Mouse (Mus musculus) megakaryocyte, embryonic 14.5 days (primary cell): Measurements from ENCODE around the gene Brinp2. TPM values are rescaled to one million over a fixed set of nuclear protein-coding genes. Genes with fewer than 3 reads are reported as not detected.

Source experiments
- H3K27me3 ChIP-seq: replicated peaks from 2 replicates; pipeline ENCODE3; 2012; ENCODE audit warnings: inconsistent platforms
- H3K36me3 ChIP-seq: replicated peaks from 2 replicates; pipeline ENCODE3; 2012; ENCODE audit warnings: low read length, inconsistent platforms, mixed read lengths
- H3K4me1 ChIP-seq: 2 replicates; pipeline ENCODE4 v1.6.1; 2012; ENCODE audit warnings: inconsistent platforms
- H3K4me3 ChIP-seq: replicated peaks from 2 replicates; pipeline ENCODE3; 2012; ENCODE audit warnings: moderate library complexity, mild to moderate bottlenecking, inconsistent platforms
- H3K9me3 ChIP-seq: 2 replicates; pipeline ENCODE4 v1.6.1; 2012; ENCODE audit warnings: inconsistent platforms
- FLI1 ChIP-seq: IDR thresholded peaks from 2 replicates; pipeline ENCODE4 v1.6.1; 2012; ENCODE audit warnings: low read length, inconsistent platforms, mixed read lengths
- GATA1 ChIP-seq: IDR thresholded peaks from 3 replicates; pipeline ENCODE4 v1.6.1; 2012; ENCODE audit warnings: mixed read lengths, low read length, inconsistent platforms, borderline replicate concordance
- polyA plus RNA-seq: library from polyadenylated mRNA; stranded (reverse); fragments of >175 nt; gene quantifications from 2 replicates; pipeline ENCODE4 v1.2.3, GENCODE M21; 2012; ENCODE audit warnings: low replicate concordance; ENCODE audit not compliant: insufficient read depth

Brinp2 gene
- polyA plus RNA-seq, 1 experiment: not detected

GRCm38 (mm10) chr1:158228687-158229224 lies 127.4 kb downstream of the Brinp2 start:
- Histone ChIP-seq H3K36me3 (no peaks in the 10 kb centered on the region), H3K27me3 (no peaks in the 10 kb centered on the region), H3K4me3 (no peak overlapping the region), H3K4me1 (peaks cover 21% of the 10 kb centered on the region), H3K9me3 (no peaks in the 10 kb centered on the region)
- TF ChIP-seq GATA1: no peak
- TF ChIP-seq FLI1: no peak

- Histone ChIP-seq H3K9me3 (no peaks in the 10 kb centered on the region), H3K27me3 (no peaks in the 10 kb centered on the region), H3K4me1 (peaks cover 21% of the 10 kb centered on the region), H3K36me3 (no peaks in the 10 kb centered on the region), H3K4me3 (no peak overlapping the region)
- TF ChIP-seq GATA1: no peak
- no peak for TF ChIP-seq FLI1
Measured at GRCm38 (mm10) chr1:158227239-158227638, 128.9 kb downstream of the Brinp2 start.

GRCm38 (mm10) chr1:158226689-158227088 lies 129.4 kb downstream of the Brinp2 start:
- TF ChIP-seq GATA1: no peak
- no peak for TF ChIP-seq FLI1
- H3K4me3 ChIP-seq: no peak overlapping the region
- H3K27me3 ChIP-seq: no peaks in the 10 kb centered on the region
- no peaks in the 10 kb centered on the region for H3K9me3 ChIP-seq
- peaks cover 23% of the 10 kb centered on the region for H3K4me1 ChIP-seq
- no peaks in the 10 kb centered on the region for H3K36me3 ChIP-seq

GRCm38 (mm10) chr1:158221048-158221447 lies 135.1 kb downstream of the Brinp2 start:
- no peak for TF ChIP-seq FLI1
- no peak for TF ChIP-seq GATA1
- Histone ChIP-seq H3K36me3 (no peaks in the 10 kb centered on the region), H3K9me3 (no peaks in the 10 kb centered on the region), H3K4me1 (peaks cover 30% of the 10 kb centered on the region), H3K27me3 (no peaks in the 10 kb centered on the region), H3K4me3 (no peak overlapping the region)

- TF ChIP-seq GATA1 (no peak), FLI1 (no peak)
- H3K4me3 ChIP-seq: no peak overlapping the region
- no peaks in the 10 kb centered on the region for H3K36me3 ChIP-seq
- H3K4me1 ChIP-seq: peaks cover 30% of the 10 kb centered on the region
- H3K27me3 ChIP-seq: no peaks in the 10 kb centered on the region
- H3K9me3 ChIP-seq: no peaks in the 10 kb centered on the region
Measured at GRCm38 (mm10) chr1:158220148-158220547, 136.0 kb downstream of the Brinp2 start.

GRCm38 (mm10) chr1:158218750-158219149 lies 137.4 kb downstream of the Brinp2 start:
- H3K27me3 ChIP-seq: no peaks in the 10 kb centered on the region
- TF ChIP-seq FLI1 (no peak), GATA1 (no peak)
- peaks cover 33% of the 10 kb centered on the region for H3K4me1 ChIP-seq

GRCm38 (mm10) chr1:158218294-158218693 lies 137.8 kb downstream of the Brinp2 start:
- Histone ChIP-seq H3K4me1 (peaks cover 33% of the 10 kb centered on the region), H3K9me3 (no peaks in the 10 kb centered on the region), H3K27me3 (no peaks in the 10 kb centered on the region), H3K36me3 (no peaks in the 10 kb centered on the region), H3K4me3 (no peak overlapping the region)
- TF ChIP-seq FLI1: no peak
- TF ChIP-seq GATA1: no peak

More at GRCm38 (mm10) chr1:158218750-158219149, 137.4 kb downstream of the Brinp2 start:
- no peak overlapping the region for H3K4me3 ChIP-seq
- H3K9me3 ChIP-seq: no peaks in the 10 kb centered on the region
- H3K36me3 ChIP-seq: no peaks in the 10 kb centered on the region

- Histone ChIP-seq H3K4me3 (no peak overlapping the region), H3K4me1 (peaks cover 21% of the 10 kb centered on the region), H3K9me3 (no peaks in the 10 kb centered on the region), H3K36me3 (no peaks in the 10 kb centered on the region), H3K27me3 (no peaks in the 10 kb centered on the region)
- TF ChIP-seq FLI1 (no peak), GATA1 (no peak)
Measured at GRCm38 (mm10) chr1:158215581-158215980, 140.5 kb downstream of the Brinp2 start.

- Histone ChIP-seq H3K4me1 (peaks cover 18% of the 10 kb centered on the region), H3K9me3 (no peaks in the 10 kb centered on the region), H3K27me3 (no peaks in the 10 kb centered on the region), H3K4me3 (no peak overlapping the region), H3K36me3 (no peaks in the 10 kb centered on the region)
- TF ChIP-seq FLI1: no peak
- TF ChIP-seq GATA1: no peak
Measured at GRCm38 (mm10) chr1:158214743-158215142, 141.4 kb downstream of the Brinp2 start.

GRCm38 (mm10) chr1:158213736-158214135 lies 142.4 kb downstream of the Brinp2 start:
- H3K4me1 ChIP-seq: peaks cover 13% of the 10 kb centered on the region
- TF ChIP-seq GATA1 (no peak), FLI1 (no peak)
- no peaks in the 10 kb centered on the region for H3K9me3 ChIP-seq
- no peaks in the 10 kb centered on the region for H3K36me3 ChIP-seq
- H3K4me3 ChIP-seq: no peak overlapping the region
- no peaks in the 10 kb centered on the region for H3K27me3 ChIP-seq
